Mouse (Mus musculus) cerebellum, postnatal 10 days (tissue): ENCODE measurements at regions not wholly inside any gene's neighbourhood (a gene's known extent, or its start where the extent isn't known, plus 50 kb on each side); places are given as distances from the start of the nearest gene placed in this dataset.

ENCODE experiments used
- DNase-seq, 2 experiments: peaks; one replicate each; pipeline ENCODE4 v3.0.0; 2021; ENCODE audit warnings: mixed read lengths in 2 of 2

DNA sequence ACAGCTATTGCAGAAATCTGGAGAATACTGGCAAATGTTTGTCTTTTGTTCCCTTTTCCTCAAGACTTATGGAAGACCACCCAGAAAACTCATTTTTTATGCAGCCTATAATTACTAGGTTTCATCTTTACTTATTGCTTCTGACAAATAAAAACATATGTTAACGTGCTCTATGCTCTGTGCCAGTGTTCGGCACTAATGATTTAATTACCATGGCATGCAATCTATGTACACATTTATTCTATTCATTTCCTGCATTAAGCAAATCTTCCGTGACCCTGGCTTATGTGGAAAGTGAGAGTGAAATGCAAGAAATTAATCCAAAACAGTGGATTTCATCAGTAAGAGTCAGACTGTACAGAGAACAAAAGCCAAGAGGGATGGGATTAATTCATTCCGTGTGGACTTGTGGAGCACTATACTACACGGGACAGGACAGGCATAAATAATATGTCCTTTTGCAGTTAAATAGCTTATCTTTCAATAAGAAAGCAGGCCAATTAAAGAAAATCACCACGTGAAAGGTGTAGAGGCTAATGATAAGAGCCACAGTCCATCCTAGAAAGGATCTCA, 679.5 kb downstream of the Ttll7 start:
- DNase-seq = no peak
